Mouse (Mus musculus) liver, adult 2 months (tissue): ENCODE data around the gene Gar1.

Source experiments
- CTCF ChIP-seq: fragments of 200-500 bp; IDR thresholded peaks from 2 replicates; pipeline ENCODE4 v1.5.1; 2011; ENCODE audit warnings: low read depth, low read length, control low read depth
- POLR2A ChIP-seq: fragments of 200-500 bp; IDR thresholded peaks from 2 replicates; pipeline ENCODE4 v1.6.1; 2011; ENCODE audit warnings: low read length, control low read depth; ENCODE audit not compliant: insufficient read depth; ENCODE audit errors: extremely low read depth

- peak; percentile 88 for TF ChIP-seq CTCF
- no peak for TF ChIP-seq POLR2A
Observed at GRCm38 (mm10) chr3:129863698-129864097, 32.5 kb upstream of the Gar1 start.
